Mouse (Mus musculus) colon, adult 2 months (tissue): Measurements from ENCODE around the gene Zmat5. TPM values are rescaled to one million over a fixed set of nuclear protein-coding genes. Genes with fewer than 3 reads are reported as not detected.

Experiments used
- polyA plus RNA-seq: library from polyadenylated mRNA; depleted of rRNA; stranded (reverse); fragments of >200 nt; gene quantifications from 2 replicates; pipeline ENCODE4 v1.2.3, GENCODE M21; 2012; rRNA removed

The Zmat5 gene
- 46.4 and 58.7 TPM in 2 replicates for polyA plus RNA-seq

GRCm38 (mm10) chr11:4704072-4704964 lies at the start of gene Zmat5, which contains the start of gene Uqcr10:
Gene Zmat5 (plus strand): TSS chr11:4704678.
Gene Uqcr10 (minus strand): TSS chr11:4704342.

DNA sequence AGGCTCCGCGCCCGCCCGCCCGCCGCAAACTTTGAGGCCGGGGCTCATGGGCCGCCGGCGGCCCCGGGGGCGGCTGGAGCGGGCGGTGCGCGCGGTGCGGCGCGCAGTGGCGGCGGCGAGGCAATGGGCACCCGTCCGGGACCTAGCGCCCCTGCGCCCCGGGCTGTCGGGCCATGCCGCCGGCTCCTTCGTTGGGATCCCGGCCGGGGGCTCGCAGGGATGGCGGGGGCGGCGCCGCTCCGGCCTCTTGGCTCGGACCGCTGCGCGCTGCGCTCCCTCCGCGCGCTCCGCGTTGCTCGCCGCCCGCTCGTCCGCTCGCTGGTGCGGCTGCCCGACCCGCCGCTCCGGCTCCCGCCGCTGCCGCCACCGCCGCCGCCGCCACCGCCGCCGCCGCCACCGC lies 42.3 kb downstream of the Zmat5 start, which contains the start of gene Cabp7:
TSS of gene Cabp7 (minus strand) at position 46 of the 400 bp plus-strand sequence.

Other genes starting within 250 kb of the Zmat5 start
- gene Mtmr3, start 109.8 kb upstream of the Zmat5 start, polyA plus RNA-seq, result 24.1 and 24.2 TPM in 2 replicates
- not detected in 2 replicates for gene Gm11032, start 84.6 kb upstream of the Zmat5 start, polyA plus RNA-seq
- 20.6 and 22.7 TPM in 2 replicates for gene Ascc2, start 66.9 kb upstream of the Zmat5 start, polyA plus RNA-seq
- gene Uqcr10, start 336 bp upstream of the Zmat5 start, polyA plus RNA-seq, result 1,257 and 1,459 TPM in 2 replicates
- 0.06 TPM in 1 of 2 replicates, not detected in the other for gene Cabp7, start 42.1 kb downstream of the Zmat5 start, polyA plus RNA-seq
- gene Nf2, start 144.9 kb downstream of the Zmat5 start, polyA plus RNA-seq, result 43.5 and 49.9 TPM in 2 replicates
- gene Nipsnap1, start 169.3 kb downstream of the Zmat5 start, polyA plus RNA-seq, result 41.8 and 56.2 TPM in 2 replicates
- 14.5 and 15.7 TPM in 2 replicates for gene Thoc5, start 190.6 kb downstream of the Zmat5 start, polyA plus RNA-seq
- 0.44 and 0.47 TPM in 2 replicates for gene Nefh, start 243.4 kb downstream of the Zmat5 start, polyA plus RNA-seq